Mouse (Mus musculus) embryonic facial prominence, embryonic 10.5 days (tissue): ENCODE measurements at regions not wholly inside any gene's neighbourhood (a gene's known extent, or its start where the extent isn't known, plus 50 kb on each side); places are given as distances from the start of the nearest gene placed in this dataset.

ENCODE experiments used
- DNase-seq: peaks from one replicate; pipeline ENCODE4 v3.0.0-alpha.2; 2017; ENCODE audit warnings: low spot score
- H3K27ac ChIP-seq: fragments of 300-500 bp; sonication (generic); replicated peaks from 2 replicates; pipeline ENCODE4 v1.5.1; 2016; ENCODE audit warnings: mild to moderate bottlenecking
- H3K27me3 ChIP-seq: fragments of 300-500 bp; sonication (generic); replicated peaks from 2 replicates; pipeline ENCODE4 v1.6.1; 2016; ENCODE audit warnings: low read depth, mild to moderate bottlenecking; ENCODE audit not compliant: poor library complexity, severe bottlenecking
- H3K36me3 ChIP-seq: fragments of 300-500 bp; sonication (generic); replicated peaks from 2 replicates; pipeline ENCODE4 v1.6.1; 2016; ENCODE audit warnings: mild to moderate bottlenecking, moderate library complexity
- H3K4me1 ChIP-seq: fragments of 300-500 bp; sonication (generic); 2 replicates; pipeline ENCODE4 v1.6.1; 2016
- H3K4me3 ChIP-seq: fragments of 300-500 bp; sonication (generic); 2 replicates; pipeline ENCODE4 v1.5.1; 2016; ENCODE audit warnings: mild to moderate bottlenecking, moderate library complexity
- H3K9me3 ChIP-seq: fragments of 300-500 bp; sonication (generic); 2 replicates; pipeline ENCODE4 v1.6.1; 2016; ENCODE audit warnings: mild to moderate bottlenecking
- WGBS: fragments of 180-500 bp; shearing (Covaris S2); methylation state at CpG from one replicate; pipeline ENCODE4 v1.1.7; 2016; 5-methylcytosine and 5-hydroxymethylcytosine counted together

DNA sequence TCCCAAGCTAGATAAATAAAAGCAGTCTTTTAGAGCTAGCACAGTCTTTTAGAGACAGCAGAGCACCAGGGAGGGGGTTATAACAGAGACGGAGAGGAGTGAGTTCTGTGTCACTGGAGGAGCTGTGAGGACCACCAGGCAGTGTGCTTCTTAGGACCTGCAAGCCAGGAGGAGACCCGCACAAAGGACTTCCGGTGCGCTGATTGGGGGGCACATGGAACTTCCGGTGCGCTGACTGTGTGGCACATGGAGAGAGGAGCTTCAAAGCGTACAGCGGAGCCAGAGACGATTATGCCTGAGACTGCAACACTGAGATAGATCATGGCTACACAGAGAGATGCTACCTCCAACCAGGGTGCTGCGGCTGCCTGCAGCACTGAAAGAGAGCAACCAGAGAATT lies 53.4 kb downstream of the Rpl37a start:
- no peaks in the 10 kb centered on the region for H3K9me3 ChIP-seq
- no peaks in the 10 kb centered on the region for H3K27me3 ChIP-seq
- H3K36me3 ChIP-seq: no peaks in the 10 kb centered on the region
- H3K27ac ChIP-seq: peak overlapping the region; percentile 68
- WGBS: 87% methylated on average over 10 of the region's 10 CpGs
- H3K4me1 ChIP-seq: peaks cover 13% of the 10 kb centered on the region
- no peak for DNase-seq
- no peak overlapping the region for H3K4me3 ChIP-seq

DNA sequence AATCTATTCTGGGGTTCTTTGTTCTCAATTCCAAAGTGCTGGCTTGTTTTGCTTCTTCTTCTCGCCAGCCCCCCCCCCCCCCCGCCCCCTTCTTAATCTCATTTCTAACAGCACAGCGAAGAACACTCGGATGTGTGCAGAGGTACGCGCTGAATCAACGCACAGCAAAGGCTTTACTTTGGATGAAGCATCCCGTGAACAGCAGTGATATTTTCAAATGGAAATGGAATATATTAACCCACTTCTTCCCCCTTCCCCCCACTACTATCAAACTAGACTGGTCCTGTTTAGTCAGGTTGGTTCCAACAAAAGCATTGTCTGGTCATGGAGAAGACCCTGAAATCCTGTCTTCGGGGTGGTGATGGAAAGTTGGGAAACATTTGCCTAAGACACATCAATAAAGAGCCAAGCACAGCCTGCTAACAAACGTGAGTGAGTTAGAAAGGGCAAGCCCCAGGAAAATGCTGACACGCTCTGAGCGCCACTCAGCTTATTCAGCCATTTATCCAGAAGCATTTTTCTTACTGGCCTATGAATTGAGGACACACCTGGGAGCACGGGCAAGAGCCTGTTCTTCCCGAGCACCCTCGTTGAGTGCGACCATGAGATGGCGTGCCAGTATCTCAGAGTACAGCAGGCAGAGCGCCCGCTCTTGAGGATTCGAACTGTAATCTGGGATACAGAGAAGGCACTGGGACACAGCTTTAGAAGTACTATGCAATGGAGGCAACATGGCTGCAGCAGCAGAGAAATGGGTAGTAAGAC lies 54.1 kb downstream of the Rpl37a start:
- Histone ChIP-seq H3K27ac (no peak overlapping the region), H3K27me3 (no peaks in the 10 kb centered on the region), H3K36me3 (no peaks in the 10 kb centered on the region), H3K4me1 (peaks cover 13% of the 10 kb centered on the region), H3K9me3 (no peaks in the 10 kb centered on the region), H3K4me3 (no peak overlapping the region)
- DNase-seq: no peak
- 80% methylated on average over 20 of the region's 20 CpGs for WGBS

DNA sequence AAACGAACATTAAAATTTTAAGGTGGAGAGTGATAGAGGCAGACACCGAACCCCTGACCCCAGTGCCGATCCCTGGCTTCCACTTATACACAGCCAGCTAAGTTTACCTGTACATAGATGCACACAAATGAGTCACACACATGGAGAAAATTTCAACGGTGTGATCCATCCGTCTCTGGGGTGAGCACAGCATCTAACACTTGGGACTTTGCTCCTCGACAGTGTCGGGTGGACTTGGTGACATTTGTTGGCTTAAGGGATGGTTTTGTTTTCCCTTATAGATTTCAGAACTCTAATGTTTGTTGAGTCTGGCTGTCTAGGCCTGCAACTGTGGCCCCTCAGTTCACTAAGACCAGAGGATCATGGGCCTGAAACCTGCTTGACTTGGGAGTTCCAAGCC lies 54.9 kb upstream of the Igfbp2 start:
- DNase-seq: no peak
- H3K4me1 ChIP-seq: peaks cover 5% of the 10 kb centered on the region; the same call in 1 of the 2 replicates
- H3K36me3 ChIP-seq: no peaks in the 10 kb centered on the region
- no peaks in the 10 kb centered on the region for H3K27me3 ChIP-seq
- no peak overlapping the region for H3K4me3 ChIP-seq
- 95% methylated on average over 7 of the region's 7 CpGs for WGBS
- no peaks in the 10 kb centered on the region for H3K9me3 ChIP-seq
- H3K27ac ChIP-seq: no peak overlapping the region

DNA sequence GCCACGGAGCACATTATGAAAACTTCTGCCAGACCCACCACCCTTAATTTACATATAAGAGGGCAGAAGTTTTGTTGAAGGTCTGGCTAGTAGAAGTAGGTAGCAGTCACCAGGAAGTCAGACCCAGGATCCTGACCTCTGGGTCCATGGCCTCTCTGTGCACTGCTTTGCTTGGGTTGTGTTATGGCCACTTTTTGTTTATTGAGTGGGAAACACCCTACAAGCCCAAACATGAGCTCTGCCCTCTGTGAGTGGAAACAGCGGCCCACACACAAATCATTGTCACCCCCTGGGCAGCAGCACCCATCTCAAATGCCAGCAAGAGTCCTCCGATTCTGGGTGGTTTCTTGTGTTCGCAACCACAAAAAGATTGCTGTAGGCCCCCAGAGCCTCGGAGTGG lies 51.6 kb upstream of the Igfbp2 start:
- WGBS: 87% methylated on average over 5 of the region's 5 CpGs
- Histone ChIP-seq H3K36me3 (no peaks in the 10 kb centered on the region), H3K27me3 (no peaks in the 10 kb centered on the region), H3K27ac (no peak overlapping the region; the same call in 1 of the 2 replicates), H3K9me3 (no peaks in the 10 kb centered on the region), H3K4me3 (no peak overlapping the region), H3K4me1 (no peaks in the 10 kb centered on the region)
- DNase-seq: no peak

DNA sequence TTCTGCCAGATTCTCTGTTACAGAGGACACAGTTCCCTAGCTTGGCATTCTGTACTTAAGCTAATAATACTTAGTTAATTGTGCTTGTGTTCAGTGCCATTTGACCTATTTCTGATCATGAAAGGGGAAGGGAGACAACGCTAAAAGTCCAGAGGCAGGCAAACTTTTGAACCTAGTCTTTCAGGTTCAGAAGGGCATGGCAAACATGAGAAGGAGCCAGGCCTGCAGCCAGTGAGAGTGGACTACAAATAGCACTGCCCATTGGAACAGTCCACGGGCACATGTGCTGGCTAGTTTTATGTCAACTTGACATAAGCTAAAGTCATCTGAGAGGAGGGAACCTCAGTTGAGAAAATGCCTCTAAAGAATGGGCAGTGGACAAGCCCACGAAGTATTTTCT lies 51.1 kb upstream of the Igfbp2 start:
- H3K4me1 ChIP-seq: no peaks in the 10 kb centered on the region
- H3K4me3 ChIP-seq: no peak overlapping the region
- H3K27me3 ChIP-seq: no peaks in the 10 kb centered on the region
- no peaks in the 10 kb centered on the region for H3K36me3 ChIP-seq
- no peak for DNase-seq
- no peak overlapping the region for H3K27ac ChIP-seq
- 81% methylated on average over 3 of the region's 3 CpGs for WGBS
- H3K9me3 ChIP-seq: no peaks in the 10 kb centered on the region
